Mouse (Mus musculus) cerebellum, adult 2 months (tissue): ENCODE measurements around the gene Grik4.

ENCODE experiments used
- CTCF ChIP-seq: fragments of 200-500 bp; IDR thresholded peaks from 2 replicates; pipeline ENCODE4 v1.5.1; 2011; ENCODE audit warnings: low read depth, mild to moderate bottlenecking, control low read depth, low read length, moderate library complexity, borderline replicate concordance; ENCODE audit not compliant: insufficient read depth
- POLR2A ChIP-seq: fragments of 200-500 bp; IDR thresholded peaks from 2 replicates; pipeline ENCODE4 v1.6.1; 2011; ENCODE audit warnings: low read length, control low read depth, borderline replicate concordance; ENCODE audit not compliant: insufficient read depth

DNA sequence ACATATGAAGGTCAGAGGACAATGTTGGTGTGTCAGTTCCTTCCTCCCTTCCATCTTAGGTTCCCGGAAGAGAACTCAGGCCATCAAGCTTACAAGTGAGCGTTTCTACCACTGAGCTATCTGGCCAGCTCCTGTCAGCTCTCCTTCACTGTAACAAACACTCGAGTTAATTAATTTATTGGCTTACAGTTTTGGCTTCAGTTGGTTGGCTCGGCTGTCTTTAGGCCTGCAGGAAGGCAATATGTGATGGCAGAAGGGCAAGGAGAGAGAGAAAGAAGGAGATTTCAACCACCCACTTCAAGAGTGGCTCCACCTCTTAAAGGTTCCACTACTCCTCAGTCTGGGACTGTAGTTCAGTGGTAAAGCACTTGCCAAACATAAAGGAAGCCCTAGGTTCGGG, 209.2 kb downstream of the Grik4 start:
- TF ChIP-seq POLR2A (no peak), CTCF (no peak)
